Mouse (Mus musculus) ovary, postnatal 14 days (tissue): Measurements from ENCODE around the gene Tns4.

Source experiments
- DNase-seq: peaks from one replicate; pipeline ENCODE4 v3.0.0; 2022; ENCODE audit warnings: low spot score

Gene Tns4

DNA sequence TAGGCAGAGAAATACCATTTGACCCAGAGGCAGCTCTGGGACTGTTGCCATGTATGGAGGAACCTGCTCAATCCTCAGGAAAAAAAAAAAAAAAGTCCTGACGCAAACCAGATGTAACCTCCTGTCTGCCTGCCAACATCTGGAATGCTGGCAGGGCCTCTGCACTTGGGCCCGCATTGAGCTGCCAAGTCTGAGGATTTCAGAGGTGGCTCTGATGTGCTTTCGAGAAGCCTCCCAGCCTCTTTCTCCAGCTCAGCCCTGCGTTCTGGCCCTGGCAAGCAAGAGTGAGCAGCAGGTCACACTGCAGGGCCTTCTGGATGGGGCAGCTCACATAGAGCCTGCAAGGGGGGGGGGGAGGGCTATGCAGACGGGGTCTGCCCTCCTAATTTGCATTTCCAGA is 42.0 kb downstream of the Tns4 start:
- peak; percentile 68 for DNase-seq

DNA sequence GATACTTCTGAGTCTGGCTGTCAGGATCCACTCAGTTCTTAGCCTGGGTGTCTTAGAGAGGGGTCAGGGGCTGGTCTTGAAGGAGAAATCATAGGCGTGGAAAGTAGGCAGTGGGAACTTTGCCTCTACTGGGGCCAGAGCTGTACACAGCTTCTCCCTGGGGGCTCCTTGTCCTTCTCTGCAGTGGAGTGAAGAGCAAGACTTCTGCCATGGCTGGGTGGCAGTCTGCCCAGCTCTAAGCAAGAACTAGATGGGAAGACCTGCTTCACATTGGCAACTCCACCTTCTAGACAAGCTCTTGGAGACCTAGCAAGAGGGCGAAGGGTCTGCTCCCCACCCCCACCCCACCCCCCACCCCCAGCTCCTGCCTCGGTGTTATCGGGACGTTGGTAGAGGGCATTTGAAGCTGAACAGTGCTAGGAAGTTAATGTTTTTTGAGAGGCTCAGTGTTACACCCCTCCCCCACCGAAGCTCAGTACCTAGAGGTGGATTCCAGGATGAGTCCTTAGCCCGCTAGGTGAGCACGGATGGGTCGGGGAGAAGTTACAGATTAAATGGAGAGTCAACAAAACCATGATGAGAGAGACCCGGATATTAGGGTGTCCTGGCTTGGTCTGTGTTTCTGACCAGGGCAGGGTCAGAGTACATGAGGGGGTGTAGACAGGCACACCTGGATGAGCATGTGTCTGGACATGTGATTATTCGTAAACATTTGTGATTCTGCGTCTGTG is 43.8 kb downstream of the Tns4 start:
- no peak for DNase-seq

- no peak for DNase-seq
These were observed 44.8 kb downstream of the Tns4 start for GRCm38 (mm10) chr11:99044306-99044705.

DNA sequence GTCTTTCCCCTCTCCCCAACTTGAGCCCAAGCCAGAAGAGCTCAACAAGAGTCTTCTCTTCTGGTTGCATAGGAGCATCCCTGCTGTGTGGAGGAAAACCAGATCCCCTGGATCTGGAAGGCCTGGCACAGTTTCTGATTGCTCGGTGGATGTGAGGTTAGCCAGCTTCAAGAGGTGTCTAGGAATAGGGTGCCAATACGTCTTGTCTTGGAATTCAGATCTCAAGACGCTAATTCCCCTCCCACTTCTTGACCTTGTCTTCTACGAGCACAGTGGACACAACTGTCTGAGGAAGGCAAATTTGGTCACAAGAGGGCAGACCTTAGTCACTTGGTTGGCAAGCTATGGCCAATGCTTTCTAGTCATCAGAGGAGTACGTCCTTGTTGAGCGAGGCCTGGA is 45.5 kb downstream of the Tns4 start:
- no peak for DNase-seq

GRCm38 (mm10) chr11:99042834-99043431 is 46.2 kb downstream of the Tns4 start:
- DNase-seq, result no peak

DNA sequence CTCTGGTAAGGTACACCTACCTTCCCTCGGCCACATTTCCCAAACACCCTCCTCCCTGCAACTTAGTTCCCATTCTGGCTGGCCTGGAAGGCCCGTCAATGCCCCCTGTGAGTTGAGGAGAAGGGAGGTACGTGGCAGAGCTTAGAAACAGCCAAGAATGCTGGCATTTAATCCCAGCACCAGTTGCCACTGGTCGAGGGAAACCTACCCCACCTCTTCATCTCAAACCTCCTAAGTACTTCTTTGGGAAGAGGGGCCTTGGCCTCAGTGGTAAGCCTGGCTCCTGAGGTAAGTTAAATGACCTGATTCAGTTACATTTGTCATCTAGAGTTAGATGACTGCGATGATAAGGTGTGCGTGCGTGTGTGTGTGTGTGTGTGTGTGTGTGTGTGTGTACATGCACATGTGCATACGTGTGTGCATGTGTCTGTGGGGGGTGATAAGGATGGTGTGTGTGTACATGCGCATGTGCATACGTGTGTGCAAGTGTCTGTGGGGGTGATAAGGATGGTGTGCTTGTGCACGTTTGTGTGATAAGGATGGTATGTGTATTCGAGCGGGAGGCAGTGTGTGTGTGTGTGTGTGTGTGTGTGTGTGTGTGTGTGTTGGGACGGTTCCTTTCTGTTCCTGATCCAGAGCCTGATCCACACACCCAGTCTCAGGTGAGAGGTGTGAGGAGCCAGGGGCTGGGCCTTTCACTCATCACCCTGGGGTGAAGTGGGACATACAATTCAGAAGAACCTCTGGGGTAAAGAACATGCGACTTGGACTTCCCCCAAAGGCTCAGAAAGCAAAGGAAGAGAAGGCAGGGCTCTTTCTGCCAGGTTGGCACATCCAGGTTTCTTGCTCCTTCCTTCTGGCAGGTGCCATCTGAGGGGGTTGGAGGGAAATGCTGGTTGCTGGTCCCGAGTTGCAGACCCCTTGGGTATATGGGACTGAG is 47.0 kb downstream of the Tns4 start:
- DNase-seq, result no peak

DNA sequence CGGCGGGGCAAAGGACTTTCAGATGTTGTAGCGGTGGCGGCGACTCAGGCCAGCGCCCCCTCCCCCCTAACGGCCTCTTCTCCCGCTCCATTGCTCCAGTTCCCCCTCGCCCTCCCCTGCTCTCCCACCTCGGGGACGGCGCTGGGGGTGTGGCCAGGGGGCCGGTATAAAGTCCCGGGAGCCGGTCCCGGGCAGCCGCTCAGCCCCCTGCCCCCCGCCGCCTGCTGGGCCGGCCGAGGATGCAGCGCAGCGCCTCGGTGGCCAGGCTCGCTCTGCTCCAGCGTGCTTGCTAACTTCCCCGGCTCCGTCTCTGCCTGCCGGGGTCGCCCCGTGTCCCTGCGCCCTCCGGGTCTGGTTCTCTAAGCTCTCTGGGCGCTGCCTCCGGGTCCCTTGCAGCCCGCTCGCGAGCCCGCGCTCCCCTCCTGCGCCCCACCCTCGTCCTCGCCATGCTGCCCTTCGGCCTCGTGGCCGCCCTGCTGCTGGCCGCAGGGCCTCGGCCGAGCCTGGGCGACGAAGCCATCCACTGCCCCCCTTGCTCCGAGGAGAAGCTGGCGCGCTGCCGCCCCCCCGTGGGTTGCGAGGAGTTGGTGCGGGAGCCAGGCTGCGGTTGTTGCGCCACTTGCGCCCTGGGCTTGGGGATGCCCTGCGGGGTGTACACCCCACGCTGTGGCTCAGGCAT is 47.9 kb downstream of the Tns4 start, which contains the start of gene Igfbp4:
Gene Igfbp4, plus strand, starts transcription at position 194 of the 679 bp plus-strand sequence.
- DNase-seq, result peak; percentile 73

- DNase-seq, result no peak
These were observed 48.6 kb downstream of the Tns4 start for GRCm38 (mm10) chr11:99040346-99040974.

GRCm38 (mm10) chr11:99039782-99040181 is 49.3 kb downstream of the Tns4 start:
- peak; percentile 77 for DNase-seq

DNA sequence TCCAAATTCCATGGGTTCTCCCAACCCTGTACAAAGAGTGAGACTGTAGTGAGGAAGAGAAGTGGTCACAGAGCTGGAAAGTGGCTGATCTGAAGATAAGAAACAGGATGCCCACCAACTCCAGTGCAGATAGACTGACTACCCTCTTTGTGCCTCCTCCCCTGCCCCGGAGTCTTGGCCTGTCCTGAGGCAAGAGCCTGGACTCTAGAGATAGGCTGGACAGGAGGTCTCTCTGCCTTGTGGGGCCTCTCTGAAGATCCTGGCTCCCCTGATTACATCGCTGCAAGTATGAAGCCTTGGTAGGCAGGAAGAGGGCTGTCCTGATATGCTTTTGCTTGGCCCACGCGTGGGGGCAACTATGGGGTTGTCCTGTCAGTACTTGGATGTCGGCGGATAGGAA is 52.9 kb downstream of the Tns4 start:
- no peak for DNase-seq

GRCm38 (mm10) chr11:99035350-99035749 is 53.8 kb downstream of the Tns4 start:
- no peak for DNase-seq

- DNase-seq, result no peak
These were observed 62.1 kb downstream of the Tns4 start for GRCm38 (mm10) chr11:99026899-99027440.

DNA sequence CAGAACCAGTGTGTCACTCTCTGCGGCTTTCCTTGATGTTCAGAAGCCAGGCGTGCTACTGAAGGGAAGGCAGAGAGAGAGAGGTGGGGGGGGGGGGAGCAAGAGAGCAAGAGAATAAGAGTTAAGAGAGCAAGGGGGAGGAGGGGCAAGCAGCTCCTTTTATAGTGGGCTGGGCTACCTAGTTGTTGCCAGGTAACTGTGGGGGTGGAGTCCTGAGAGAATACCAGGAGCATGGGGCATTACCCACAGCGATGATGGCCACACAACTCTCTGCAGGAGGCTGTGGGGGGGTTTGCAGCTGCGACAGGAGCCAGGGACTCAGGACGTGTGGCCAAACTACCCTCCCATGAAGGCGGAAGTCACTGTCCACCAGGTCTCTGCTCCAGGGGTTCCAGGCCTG is 63.2 kb downstream of the Tns4 start:
- DNase-seq, result no peak

DNA sequence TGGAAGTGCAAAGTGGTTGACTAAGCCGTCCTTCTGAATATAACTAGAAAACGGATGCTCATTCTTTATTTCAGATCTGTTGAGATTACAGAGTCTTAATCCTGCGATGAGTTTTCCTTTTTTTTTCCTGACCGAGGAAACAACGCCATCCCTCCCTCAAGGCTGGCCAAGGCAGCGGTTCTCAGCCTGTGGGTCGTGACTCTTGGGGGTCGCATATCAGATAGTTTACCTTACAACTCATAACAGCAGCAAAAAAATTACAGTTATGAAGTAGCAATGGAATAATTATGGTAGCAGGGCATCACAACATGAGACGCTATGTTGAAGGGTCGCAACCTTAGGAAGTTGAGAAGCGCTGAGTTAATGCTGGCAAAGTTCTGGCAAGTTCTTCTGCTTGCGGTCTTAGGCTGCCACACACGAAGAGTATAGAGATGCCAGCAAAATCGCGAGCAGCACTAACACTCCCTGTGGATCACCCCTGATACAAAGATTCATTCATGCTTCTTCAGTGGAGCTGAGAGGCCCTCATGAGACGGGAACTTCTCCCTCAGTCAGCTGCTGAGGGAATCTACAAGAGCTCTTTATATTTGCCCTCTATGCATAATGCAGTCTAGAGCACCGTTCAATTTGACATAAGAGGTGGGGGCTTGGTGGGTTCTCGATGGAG is 64.5 kb downstream of the Tns4 start:
- DNase-seq, result no peak

- peak; percentile 99 for DNase-seq
These were observed 65.3 kb downstream of the Tns4 start, which contains the start of gene Top2a for GRCm38 (mm10) chr11:99023500-99024467. TSS of gene Top2a (minus strand) at chr11:99024189.

- DNase-seq, result no peak
These were observed 66.0 kb downstream of the Tns4 start for GRCm38 (mm10) chr11:99023094-99023493.

DNA sequence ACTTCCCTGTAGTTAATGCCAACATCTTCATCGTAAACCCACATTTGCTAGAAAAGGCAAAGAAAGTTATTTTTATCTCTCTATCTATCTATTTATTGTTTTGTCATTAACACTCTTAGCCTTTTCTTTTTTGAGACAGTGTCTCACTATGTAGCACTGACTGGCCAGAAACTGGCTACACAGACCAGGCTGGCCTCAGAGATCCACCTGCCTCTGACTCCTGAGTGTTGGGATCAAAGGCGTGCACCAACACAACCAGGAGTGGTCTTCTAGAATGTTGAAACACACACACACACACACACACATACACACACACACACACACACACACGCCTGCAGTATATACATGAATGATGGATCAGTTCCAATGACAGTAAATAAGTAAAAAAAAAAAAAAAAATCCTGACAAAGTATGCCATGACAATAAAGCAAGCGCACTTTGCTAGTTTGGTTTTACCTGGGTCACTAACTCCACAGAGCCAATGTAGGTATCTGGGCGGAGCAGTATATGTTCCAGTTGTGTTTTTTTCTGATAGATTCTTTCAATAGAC is 66.6 kb downstream of the Tns4 start:
- no peak for DNase-seq

DNA sequence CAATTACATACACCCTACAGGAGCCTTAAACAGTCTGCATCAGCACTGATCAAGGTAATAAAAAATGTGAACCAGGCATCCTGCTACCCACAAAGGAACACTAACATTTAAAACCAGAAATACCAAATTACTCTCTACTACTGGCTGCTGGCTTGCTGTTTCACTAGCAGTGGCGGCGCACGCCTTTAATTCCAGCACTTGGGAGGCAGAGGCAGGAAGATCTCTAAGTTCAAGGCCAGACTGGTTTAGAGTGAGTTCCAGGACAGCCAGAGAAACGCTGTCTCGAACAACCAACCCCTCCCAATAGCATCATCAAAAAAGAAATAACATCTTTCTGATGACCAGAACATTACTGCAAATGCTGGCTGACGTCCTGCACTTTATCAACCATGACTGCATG is 69.3 kb downstream of the Tns4 start:
- DNase-seq, result no peak
